Mouse (Mus musculus) neural tube, embryonic 11.5 days (tissue): ENCODE results near the gene Cactin. TPM values are rescaled to one million over a fixed set of nuclear protein-coding genes. Genes with fewer than 3 reads are reported as not detected.

Experiments
- ATAC-seq: fragments of 200-750 bp; cut with Nextera tagmentation; 2 replicates; pipeline ENCODE4 v1.8.0; 2017; ENCODE audit warnings: moderate number of reproducible peaks, mild to moderate bottlenecking, moderate TSS enrichment, moderate library complexity; ENCODE audit not compliant: insufficient read depth, low FRiP score, low TSS enrichment
- DNase-seq: peaks from one replicate; pipeline ENCODE4 v3.0.0-alpha.2; 2015; ENCODE audit warnings: low spot score
- H3K27ac ChIP-seq: fragments of 300-500 bp; sonication (generic); 2 replicates; pipeline ENCODE4 v1.5.1; 2014; ENCODE audit warnings: low read depth, mild to moderate bottlenecking, low read length
- H3K27me3 ChIP-seq: fragments of 300-500 bp; sonication (generic); 2 replicates; pipeline ENCODE4 v1.6.1; 2014; ENCODE audit warnings: mild to moderate bottlenecking, low read length, mixed read lengths; ENCODE audit not compliant: control insufficient read depth, insufficient read depth
- H3K36me3 ChIP-seq: fragments of 300-500 bp; sonication (generic); 2 replicates; pipeline ENCODE4 v1.6.1; 2014; ENCODE audit warnings: mild to moderate bottlenecking, low read length, moderate library complexity, mixed read lengths; ENCODE audit not compliant: control insufficient read depth, insufficient read depth
- H3K4me1 ChIP-seq: fragments of 300-500 bp; sonication (generic); 2 replicates; pipeline ENCODE4 v1.6.1; 2014; ENCODE audit warnings: low read length, mixed read lengths; ENCODE audit not compliant: control insufficient read depth, insufficient read depth
- H3K4me2 ChIP-seq: fragments of 300-500 bp; sonication (generic); 2 replicates; pipeline ENCODE4 v1.6.1; 2014; ENCODE audit warnings: low read depth, mild to moderate bottlenecking, moderate library complexity
- H3K4me3 ChIP-seq: fragments of 300-500 bp; sonication (generic); 2 replicates; pipeline ENCODE4 v1.5.1; 2014; ENCODE audit warnings: low read depth, low read length
- H3K9ac ChIP-seq: fragments of 300-500 bp; sonication (generic); 2 replicates; pipeline ENCODE4 v1.6.1; 2014; ENCODE audit warnings: mild to moderate bottlenecking, low read length
- H3K9me3 ChIP-seq: fragments of 300-500 bp; sonication (generic); 2 replicates; pipeline ENCODE4 v1.6.1; 2016; ENCODE audit warnings: low read length; ENCODE audit not compliant: control insufficient read depth
- WGBS: fragments of 180-500 bp; shearing (Covaris S2); extraction: QIAGEN DNeasy Blood & Tissue Kit; methylation state at CpG from one replicate; pipeline ENCODE4 v1.1.7; 2014; 5-methylcytosine and 5-hydroxymethylcytosine counted together
- polyA plus RNA-seq: library from polyadenylated mRNA; unstranded; fragments of >200 nt; fragmentation: Nextera tagmentation; extraction: Ambion mirVana; gene quantifications from 2 replicates; pipeline ENCODE4 v1.2.1, GENCODE M21; 2014

Cactin gene
- polyA plus RNA-seq, 1 experiment from 2014 or later: 46.2 TPM

DNA sequence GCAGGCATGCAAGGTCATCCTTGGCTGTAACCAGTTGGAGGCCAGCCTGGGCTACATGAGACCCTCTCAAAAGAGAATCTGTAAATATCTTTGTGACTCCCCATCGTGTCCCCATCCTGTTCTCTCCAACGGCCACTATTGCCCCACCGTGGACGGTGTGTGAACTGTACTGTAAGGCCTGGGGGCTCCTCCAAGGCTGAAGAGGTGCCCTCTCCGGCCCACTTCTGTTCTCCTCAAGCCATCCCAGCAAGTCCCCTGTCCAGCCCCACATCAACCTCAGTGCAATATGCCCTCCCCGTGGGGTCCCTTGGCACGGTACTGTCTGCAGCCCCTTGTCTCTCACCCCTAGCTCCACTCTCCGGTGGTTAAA, 1.6 kb upstream of the Cactin start:
- Histone ChIP-seq H3K9me3 (no peaks in the 10 kb centered on the region), H3K27ac (peak overlapping the region; percentile 60; the same call in 1 of the 2 replicates), H3K27me3 (no peaks in the 10 kb centered on the region), H3K36me3 (peaks cover 21% of the 10 kb centered on the region), H3K4me1 (peaks cover 18% of the 10 kb centered on the region), H3K9ac (peak overlapping the region; percentile 41; the same call in 1 of the 2 replicates), H3K4me3 (no peak overlapping the region), H3K4me2 (peak overlapping the region; percentile 77)
- DNase-seq (no peak), ATAC-seq (no peak)
- 39% methylated on average over 8 of the region's 8 CpGs for WGBS

DNA sequence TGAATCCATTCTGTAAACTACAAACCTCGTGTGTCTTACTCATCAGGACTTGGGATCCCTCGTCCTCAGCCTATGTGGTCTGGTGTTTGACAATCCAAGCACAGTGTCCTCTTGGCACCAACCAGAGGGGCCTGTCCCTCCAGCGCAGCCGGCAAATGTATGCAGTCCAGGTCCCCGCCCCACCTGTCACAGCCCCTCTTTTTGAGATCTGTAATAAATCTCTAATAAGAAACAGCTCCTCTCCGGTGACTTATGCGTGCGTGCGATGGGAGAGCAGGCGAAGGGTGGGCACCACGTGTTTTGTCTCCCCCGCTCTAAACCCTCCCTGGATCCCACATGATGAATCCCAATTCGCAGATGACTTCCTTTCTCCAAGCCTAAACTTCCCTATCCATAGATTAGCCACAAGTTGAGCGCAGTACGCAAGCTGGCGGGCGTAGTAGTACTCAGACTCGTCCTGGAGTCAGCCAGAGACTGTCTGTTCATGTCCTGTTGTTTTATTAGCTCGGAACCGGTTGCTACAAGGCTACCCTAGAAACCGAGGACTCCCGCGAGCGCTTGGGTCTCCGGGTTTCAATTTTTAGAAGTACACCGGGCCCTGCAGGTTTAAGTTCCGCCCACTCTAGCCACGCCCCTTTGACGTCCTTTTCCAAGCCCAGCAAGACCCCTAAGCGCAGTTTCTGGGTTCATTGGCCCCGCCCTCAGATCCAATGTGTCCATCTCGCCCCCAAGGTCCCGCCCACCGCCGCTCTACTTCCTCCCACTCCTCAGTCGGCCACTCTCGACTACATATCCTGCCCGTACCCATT, 958 bp upstream of the Cactin start:
- WGBS: 2% methylated on average over 38 of the region's 38 CpGs
- Histone ChIP-seq H3K4me3 (peak overlapping the region; percentile 69), H3K36me3 (peaks cover 27% of the 10 kb centered on the region)

DNA sequence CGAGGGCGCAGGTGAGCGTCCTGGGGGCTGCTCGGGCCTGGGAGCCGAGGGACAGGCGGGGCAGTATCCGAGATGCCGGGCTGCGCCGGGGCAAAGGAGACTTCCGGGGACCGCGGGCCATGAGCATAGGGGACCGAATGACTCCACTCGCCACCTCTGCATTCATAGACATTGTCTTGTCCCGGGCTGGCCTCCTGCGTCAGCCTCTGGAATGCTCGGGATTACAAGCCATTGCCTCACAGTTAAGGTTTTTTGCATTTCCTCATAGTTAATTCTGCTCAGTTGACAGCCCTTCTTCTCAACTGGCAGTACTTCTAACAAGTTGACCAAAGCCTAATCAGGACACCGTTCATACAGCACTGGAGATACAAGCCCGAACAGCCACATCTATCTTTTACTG, 533 bp downstream of the Cactin start:
- DNase-seq: no peak

More for the DNA sequence above, 958 bp upstream of the Cactin start:
- Histone ChIP-seq H3K4me1 (peaks cover 18% of the 10 kb centered on the region), H3K9ac (peak overlapping the region; percentile 41), H3K9me3 (no peaks in the 10 kb centered on the region), H3K27me3 (no peaks in the 10 kb centered on the region), H3K4me2 (peak overlapping the region; percentile 77), H3K27ac (peak overlapping the region; percentile 75)
- DNase-seq (peak; percentile 97), ATAC-seq (peak; percentile 7)

DNA sequence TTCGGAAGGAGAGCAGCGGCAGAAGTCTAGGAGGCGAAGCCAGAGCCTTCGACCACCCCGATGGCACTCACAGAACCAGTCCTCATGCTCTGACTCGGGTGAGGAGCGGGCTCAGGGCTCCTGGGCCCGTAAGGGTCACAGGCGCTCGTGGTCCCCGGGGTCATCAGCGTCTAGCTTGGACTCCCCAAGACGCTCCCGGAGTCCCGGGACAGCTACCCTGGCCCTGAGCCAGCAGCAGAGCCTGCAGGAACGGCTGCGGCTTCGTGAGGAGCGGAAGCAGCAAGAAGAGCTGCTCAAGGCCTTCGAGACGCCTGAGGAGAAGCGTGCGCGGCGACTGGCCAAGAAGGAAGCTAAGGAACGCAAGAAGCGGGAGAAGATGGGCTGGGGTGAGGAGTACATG, 1.5 kb downstream of the Cactin start:
- DNase-seq: no peak
- WGBS: 96% methylated on average over 27 of the region's 27 CpGs
- no peak for ATAC-seq
- Histone ChIP-seq H3K27ac (no peak overlapping the region), H3K9ac (no peak overlapping the region), H3K36me3 (peaks cover 45% of the 10 kb centered on the region), H3K9me3 (no peaks in the 10 kb centered on the region), H3K4me2 (peak overlapping the region; percentile 14; the same call in 1 of the 2 replicates), H3K4me3 (peak overlapping the region; percentile 69; the same call in 1 of the 2 replicates), H3K27me3 (no peaks in the 10 kb centered on the region), H3K4me1 (peaks cover 14% of the 10 kb centered on the region)

More for the DNA sequence above, 533 bp downstream of the Cactin start:
- peak overlapping the region; percentile 56 for H3K9ac ChIP-seq
- no peak overlapping the region for H3K27ac ChIP-seq
- peaks cover 18% of the 10 kb centered on the region for H3K4me1 ChIP-seq
- H3K4me3 ChIP-seq: peak overlapping the region; percentile 69
- H3K27me3 ChIP-seq: no peaks in the 10 kb centered on the region
- WGBS: 3% methylated on average over 20 of the region's 20 CpGs
- peak; percentile 3; the same call in 1 of the 2 replicates for ATAC-seq
- no peaks in the 10 kb centered on the region for H3K9me3 ChIP-seq
- H3K4me2 ChIP-seq: peak overlapping the region; percentile 77
- H3K36me3 ChIP-seq: peaks cover 41% of the 10 kb centered on the region

DNA sequence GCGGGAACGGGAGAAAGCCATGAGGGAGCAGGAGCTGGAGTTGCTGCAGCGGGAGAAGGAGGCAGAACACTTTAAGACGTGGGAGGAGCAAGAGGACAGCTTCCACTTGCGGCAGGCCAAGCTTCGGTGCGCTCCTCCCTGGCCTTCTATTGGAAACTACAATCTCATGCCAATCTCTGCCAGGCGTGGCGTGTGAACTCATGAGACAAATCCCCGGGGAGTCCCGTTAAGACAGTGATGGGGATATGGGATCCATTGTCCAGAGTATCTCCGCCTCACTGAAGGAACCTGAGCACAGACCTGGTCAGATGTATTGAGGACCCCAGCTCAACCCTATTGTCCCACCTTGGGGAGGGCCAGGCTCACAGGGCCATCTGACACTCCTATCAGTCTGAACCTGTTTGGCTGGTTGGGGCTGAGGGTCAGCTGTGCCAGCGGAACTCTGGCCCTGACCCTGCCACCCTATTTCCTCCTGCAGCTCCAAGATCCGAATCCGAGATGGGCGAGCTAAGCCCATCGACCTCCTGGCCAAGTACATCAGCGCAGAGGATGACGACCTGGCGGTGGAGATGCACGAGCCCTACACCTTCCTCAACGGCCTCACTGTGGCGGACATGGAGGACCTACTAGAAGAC, 2.4 kb downstream of the Cactin start:
- Histone ChIP-seq H3K27me3 (no peaks in the 10 kb centered on the region), H3K9me3 (no peaks in the 10 kb centered on the region), H3K4me3 (no peak overlapping the region), H3K4me2 (no peak overlapping the region), H3K4me1 (peaks cover 15% of the 10 kb centered on the region), H3K9ac (no peak overlapping the region), H3K36me3 (peaks cover 43% of the 10 kb centered on the region), H3K27ac (no peak overlapping the region)
- DNase-seq: no peak
- 93% methylated on average over 23 of the region's 23 CpGs for WGBS
- ATAC-seq: no peak

DNA sequence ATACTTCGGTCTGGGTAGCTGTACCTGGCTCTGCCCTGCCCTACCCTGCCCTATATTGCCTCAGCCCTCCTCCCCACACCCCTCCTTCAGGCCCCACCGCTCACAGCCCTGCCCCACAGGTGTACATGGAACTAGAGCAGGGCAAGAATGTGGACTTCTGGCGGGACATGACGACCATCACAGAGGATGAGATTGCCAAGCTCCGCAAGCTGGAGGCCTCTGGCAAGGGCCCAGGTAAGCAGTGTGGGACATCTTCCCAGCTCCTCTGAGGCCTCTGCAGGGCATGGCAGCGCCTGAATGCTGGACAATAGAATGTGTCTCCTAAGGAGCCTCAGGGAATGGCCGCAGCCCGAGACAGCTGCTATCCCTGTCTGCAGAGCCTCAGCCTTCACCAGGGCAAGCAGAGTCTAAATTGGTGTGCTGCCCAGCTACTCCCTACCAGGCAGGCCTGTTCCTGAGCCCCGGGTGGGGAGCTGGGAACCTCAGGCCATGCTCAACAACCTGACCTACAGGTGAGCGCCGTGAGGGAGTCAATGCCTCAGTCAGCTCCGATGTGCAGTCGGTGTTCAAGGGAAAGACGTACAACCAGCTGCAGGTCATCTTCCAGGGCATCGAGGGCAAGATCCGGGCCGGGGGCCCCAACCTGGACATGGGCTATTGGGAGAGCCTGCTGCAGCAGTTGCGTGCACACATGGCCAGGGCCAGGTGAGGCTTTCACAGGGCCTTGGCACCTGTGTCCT, 3.1 kb downstream of the Cactin start:
- Histone ChIP-seq H3K4me1 (peaks cover 18% of the 10 kb centered on the region), H3K27ac (no peak overlapping the region), H3K9ac (no peak overlapping the region), H3K4me3 (no peak overlapping the region), H3K27me3 (no peaks in the 10 kb centered on the region), H3K4me2 (no peak overlapping the region), H3K36me3 (peaks cover 43% of the 10 kb centered on the region), H3K9me3 (no peaks in the 10 kb centered on the region)
- ATAC-seq (no peak), DNase-seq (no peak)
- WGBS: 96% methylated on average over 18 of the region's 18 CpGs

DNA sequence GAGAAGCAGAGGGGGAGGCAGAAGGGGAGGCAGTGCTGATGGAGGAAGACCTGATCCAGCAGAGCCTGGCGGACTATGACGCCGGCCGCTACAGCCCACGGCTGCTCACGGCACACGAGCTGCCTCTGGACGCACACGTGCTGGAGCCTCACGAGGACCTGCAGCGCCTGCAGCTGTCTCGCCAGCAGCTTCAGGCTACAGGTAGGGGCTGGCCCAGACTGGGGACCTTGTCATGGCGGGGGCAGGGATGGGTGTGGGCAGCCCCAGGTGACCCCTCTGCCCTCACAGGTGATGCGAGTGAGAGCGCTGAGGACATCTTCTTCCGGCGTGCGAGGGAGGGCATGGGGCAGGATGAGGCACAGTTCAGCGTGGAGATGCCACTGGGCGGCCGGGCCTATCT, 4.3 kb downstream of the Cactin start:
- ATAC-seq (no peak), DNase-seq (no peak)
- H3K27ac ChIP-seq: no peak overlapping the region
- WGBS: 97% methylated on average over 21 of the region's 21 CpGs
- no peak overlapping the region for H3K4me2 ChIP-seq
- no peaks in the 10 kb centered on the region for H3K27me3 ChIP-seq
- peaks cover 9% of the 10 kb centered on the region for H3K4me1 ChIP-seq
- no peak overlapping the region for H3K9ac ChIP-seq
- H3K9me3 ChIP-seq: no peaks in the 10 kb centered on the region
- H3K36me3 ChIP-seq: peaks cover 43% of the 10 kb centered on the region
- no peak overlapping the region for H3K4me3 ChIP-seq

DNA sequence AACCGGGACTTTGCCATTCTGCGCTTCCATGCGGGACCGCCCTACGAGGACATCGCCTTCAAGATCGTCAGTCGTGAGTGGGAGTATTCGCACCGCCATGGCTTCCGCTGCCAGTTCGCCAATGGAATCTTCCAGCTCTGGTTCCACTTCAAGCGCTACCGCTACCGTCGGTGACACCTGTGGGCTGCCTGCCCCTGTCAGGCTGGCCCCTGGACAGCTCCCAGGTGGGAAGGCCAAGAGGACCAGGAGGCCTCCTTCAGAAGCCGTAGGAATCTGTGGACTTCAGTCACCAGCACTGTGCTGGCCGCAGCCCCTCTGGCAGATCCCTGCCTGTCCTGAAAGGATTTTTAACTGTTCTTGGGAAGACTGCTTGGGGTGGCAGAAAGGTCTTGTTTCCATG, 4.9 kb downstream of the Cactin start:
- no peak for ATAC-seq
- no peak overlapping the region for H3K27ac ChIP-seq

More for the DNA sequence above, 4.9 kb downstream of the Cactin start:
- Histone ChIP-seq H3K4me3 (no peak overlapping the region), H3K4me1 (peaks cover 9% of the 10 kb centered on the region), H3K9me3 (no peaks in the 10 kb centered on the region), H3K9ac (no peak overlapping the region), H3K27me3 (no peaks in the 10 kb centered on the region), H3K36me3 (peaks cover 43% of the 10 kb centered on the region), H3K4me2 (no peak overlapping the region)
- WGBS: 97% methylated on average over 18 of the region's 18 CpGs
- DNase-seq: no peak
